Mouse (Mus musculus) intestine, postnatal 0 days (tissue): ENCODE measurements around the gene Mfn2. TPM values are rescaled to one million over a fixed set of nuclear protein-coding genes. Genes with fewer than 3 reads are reported as not detected.
A peak's percentile ranks its signal among the peaks of the same experiment; 100 is the strongest.
"Not testable (repeated sequence)": the region's sequence is repeated elsewhere in the genome, so short reads cannot be mapped to it uniquely, and the experiment has no call there.

Source experiments
- ATAC-seq: fragments of 200-750 bp; cut with Nextera tagmentation; 2 replicates; pipeline ENCODE4 v1.8.0; 2017; ENCODE audit warnings: mild to moderate bottlenecking, moderate TSS enrichment, moderate library complexity
- H3K27ac ChIP-seq: fragments of 300-500 bp; sonication (generic); 2 replicates; pipeline ENCODE4 v1.5.1; 2014; ENCODE audit warnings: mild to moderate bottlenecking, low read depth, low read length, moderate library complexity
- H3K27me3 ChIP-seq: fragments of 300-500 bp; sonication (generic); replicated peaks from 2 replicates; pipeline ENCODE4 v1.6.1; 2014; ENCODE audit warnings: low read length, mixed read lengths; ENCODE audit not compliant: control insufficient read depth, insufficient read depth
- H3K36me3 ChIP-seq: fragments of 300-500 bp; sonication (generic); 2 replicates; pipeline ENCODE4 v1.6.1; 2014; ENCODE audit warnings: mild to moderate bottlenecking, moderate library complexity; ENCODE audit not compliant: control insufficient read depth, insufficient read depth
- H3K4me1 ChIP-seq: fragments of 300-500 bp; sonication (generic); replicated peaks from 2 replicates; pipeline ENCODE4 v1.6.1; 2014; ENCODE audit warnings: antibody characterized with exemption, low read length, mixed read lengths; ENCODE audit not compliant: control insufficient read depth, insufficient read depth
- H3K4me2 ChIP-seq: fragments of 300-500 bp; sonication (generic); replicated peaks from 2 replicates; pipeline ENCODE4 v1.6.1; 2014; ENCODE audit warnings: low read depth, mild to moderate bottlenecking, moderate library complexity
- H3K4me3 ChIP-seq: fragments of 300-500 bp; sonication (generic); 2 replicates; pipeline ENCODE4 v1.5.1; 2014; ENCODE audit warnings: low read depth, low read length
- H3K9ac ChIP-seq: fragments of 300-500 bp; sonication (generic); 2 replicates; pipeline ENCODE4 v1.6.1; 2014; ENCODE audit warnings: mild to moderate bottlenecking, low read depth, low read length
- H3K9me3 ChIP-seq: fragments of 300-500 bp; sonication (generic); 2 replicates; pipeline ENCODE4 v1.6.1; 2016; ENCODE audit warnings: mixed run types; ENCODE audit not compliant: control insufficient read depth
- CTCF ChIP-seq: sonication (generic); IDR thresholded peaks from 2 replicates; pipeline ENCODE4 v1.5.1; 2016; ENCODE audit warnings: low read depth, mild to moderate bottlenecking, control low read depth, antibody characterized with exemption, moderate library complexity
- WGBS: fragments of 180-500 bp; shearing (Covaris S2); extraction: QIAGEN DNeasy Blood & Tissue Kit; methylation state at CpG from one replicate; pipeline ENCODE4 v1.1.7; 2014; 5-methylcytosine and 5-hydroxymethylcytosine counted together
- polyA plus RNA-seq: library from polyadenylated mRNA; unstranded; fragments of >200 nt; fragmentation: Nextera tagmentation; extraction: Ambion mirVana; gene quantifications from 2 replicates; pipeline ENCODE4 v1.2.1, GENCODE M21; 2015

Gene Mfn2
- polyA plus RNA-seq, 1 experiment from 2014 or later: 44.2 TPM

DNA sequence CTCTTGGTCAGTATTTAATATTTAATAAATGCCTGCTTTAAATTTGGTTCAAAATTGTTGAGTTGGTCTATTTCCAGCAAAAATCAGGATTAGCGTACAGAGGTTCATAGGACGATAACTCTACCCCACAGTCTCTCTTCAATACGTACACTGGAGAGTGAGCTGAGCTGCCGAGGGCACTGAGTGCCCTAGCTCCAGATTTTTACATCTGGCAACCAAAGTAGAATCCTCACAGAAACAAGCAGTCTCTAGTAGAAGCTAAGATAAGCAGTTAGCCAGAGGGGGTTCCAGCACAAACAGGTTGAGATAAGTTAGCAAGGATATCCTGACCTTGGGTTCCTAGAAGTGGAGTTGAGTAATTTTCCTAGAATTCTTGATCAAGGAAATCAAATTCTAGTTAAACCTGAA, 55.9 kb downstream of the Mfn2 start:
- peak overlapping the region; percentile 96 for H3K4me3 ChIP-seq
- H3K36me3 ChIP-seq: peaks cover 4% of the 10 kb centered on the region
- H3K9me3 ChIP-seq: no peaks in the 10 kb centered on the region
- peaks cover 5% of the 10 kb centered on the region; the same call in 1 of the 2 replicates for H3K4me1 ChIP-seq
- 2% methylated on average over 4 of the region's 4 CpGs for WGBS
- peak overlapping the region; percentile 65 for H3K9ac ChIP-seq
- peak; percentile 57 for ATAC-seq
- peak overlapping the region; percentile 41; the same call in 1 of the 2 replicates for H3K27ac ChIP-seq
- peak overlapping the region; percentile 80 for H3K4me2 ChIP-seq
- no peaks in the 10 kb centered on the region for H3K27me3 ChIP-seq
- TF ChIP-seq CTCF: no peak

GRCm38 (mm10) chr4:147847614-147848583, 56.6 kb downstream of the Mfn2 start, which contains the start of gene Zfp933:
Gene Zfp933, minus strand, starts transcription at chr4:147848366.
- 2% methylated on average over 23 of the region's 23 CpGs for WGBS
- peaks cover 7% of the 10 kb centered on the region for H3K36me3 ChIP-seq
- H3K4me1 ChIP-seq: peaks cover 5% of the 10 kb centered on the region; the same call in 1 of the 2 replicates
- H3K4me2 ChIP-seq: peak within 1 kb of the TSS; percentile 80
- peak within 1 kb of the TSS; percentile 96 for H3K4me3 ChIP-seq
- ATAC-seq: peak; percentile 90
- H3K27ac ChIP-seq: peak within 1 kb of the TSS; percentile 41; the same call in 1 of the 2 replicates
- no peaks in the 10 kb centered on the region for H3K9me3 ChIP-seq
- TF ChIP-seq CTCF: no peak
- H3K27me3 ChIP-seq: no peaks in the 10 kb centered on the region
- H3K9ac ChIP-seq: peak within 1 kb of the TSS; percentile 65

GRCm38 (mm10) chr4:147842871-147843270, 61.6 kb downstream of the Mfn2 start:
- Histone ChIP-seq H3K27me3 (no peaks in the 10 kb centered on the region), H3K36me3 (peaks cover 10% of the 10 kb centered on the region), H3K9ac (no peak overlapping the region), H3K27ac (no peak overlapping the region), H3K4me1 (no peaks in the 10 kb centered on the region; the same call in 1 of the 2 replicates), H3K4me2 (no peak overlapping the region), H3K4me3 (no peak overlapping the region), H3K9me3 (0 out of 2 replicates have a peak, but pooled peaks cover 6% of the 10 kb centered on the region)
- ATAC-seq: no peak
- 97% methylated on average over 3 of the region's 3 CpGs for WGBS
- TF ChIP-seq CTCF: no peak

DNA sequence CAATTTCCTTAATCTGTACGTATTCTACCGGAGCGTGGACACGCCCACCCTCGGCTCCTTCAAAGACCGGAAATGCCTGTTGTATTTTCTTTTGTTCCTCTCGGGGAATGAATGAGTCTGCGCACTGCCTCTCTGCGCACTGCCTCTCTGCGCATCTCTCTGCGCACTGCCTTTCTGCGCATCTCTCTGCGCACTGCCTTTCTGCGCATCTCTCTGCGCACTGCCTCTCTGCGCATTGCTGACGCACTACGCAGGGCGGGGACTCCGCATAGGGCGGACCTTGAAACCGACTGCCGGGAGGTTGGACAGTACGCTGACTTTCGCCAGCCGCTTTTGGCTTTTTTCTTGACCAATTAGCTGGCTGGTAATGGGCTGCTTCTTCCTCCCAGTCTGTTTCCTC, 65.2 kb downstream of the Mfn2 start:
- H3K4me2 ChIP-seq, H3K27ac ChIP-seq, H3K4me1 ChIP-seq, ATAC-seq, H3K4me3 ChIP-seq, H3K9me3 ChIP-seq, H3K36me3 ChIP-seq, H3K27me3 ChIP-seq, H3K9ac ChIP-seq: not testable (repeated sequence)
- WGBS: over 99% methylated on average over 12 of the region's 26 CpGs

DNA sequence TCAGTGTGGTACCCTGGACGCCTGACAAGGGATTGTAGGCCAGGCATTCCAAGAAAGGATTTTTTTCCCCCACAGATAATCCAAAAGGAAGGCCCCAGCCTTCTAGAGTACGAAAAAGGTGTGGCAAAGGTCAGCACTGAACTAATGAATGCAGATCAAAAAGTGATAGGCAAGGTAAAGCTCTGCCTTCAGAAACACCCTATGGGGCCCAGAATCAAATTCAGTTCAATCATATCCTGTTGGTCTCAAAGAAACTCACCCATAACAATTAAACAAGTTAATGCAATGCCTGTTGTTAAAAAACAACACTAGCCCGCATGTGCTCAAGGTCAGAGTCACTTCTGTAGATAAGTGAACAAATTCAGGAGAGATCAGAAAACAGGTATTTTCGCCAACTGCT, 80.1 kb downstream of the Mfn2 start:
- Histone ChIP-seq H3K36me3 (peaks cover 41% of the 10 kb centered on the region), H3K4me2 (no peak overlapping the region), H3K4me3 (no peak overlapping the region), H3K27me3 (no peaks in the 10 kb centered on the region), H3K9me3 (peaks cover 51% of the 10 kb centered on the region), H3K9ac (no peak overlapping the region), H3K4me1 (no peaks in the 10 kb centered on the region), H3K27ac (no peak overlapping the region)
- no peak for TF ChIP-seq CTCF
- ATAC-seq: no peak
- WGBS: 91% methylated on average over 4 of the region's 4 CpGs

Other genes starting within 250 kb of the Mfn2 start
- not detected in 2 replicates for gene Zfp534, start 202.2 kb downstream of the Mfn2 start, polyA plus RNA-seq
- 16.2 and 17.9 TPM in 2 replicates for gene Zfp984, start 94.9 kb downstream of the Mfn2 start, polyA plus RNA-seq
- 3.4 and 3.6 TPM in 2 replicates for gene Zfp933, start 56.3 kb downstream of the Mfn2 start, polyA plus RNA-seq
- 10.0 and 13.3 TPM in 2 replicates for gene Miip, start 35.9 kb downstream of the Mfn2 start, polyA plus RNA-seq
- gene Fv1, start 35.7 kb downstream of the Mfn2 start, polyA plus RNA-seq: 1.3 and 1.8 TPM in 2 replicates
- gene Plod1, start 32.1 kb upstream of the Mfn2 start, polyA plus RNA-seq: 28.0 and 28.8 TPM in 2 replicates
- 25.7 and 26.3 TPM in 2 replicates for gene 2510039O18Rik, start 36.2 kb upstream of the Mfn2 start, polyA plus RNA-seq
- not detected in 2 replicates for gene Nppb, start 81.1 kb upstream of the Mfn2 start, polyA plus RNA-seq
- 1.4 TPM in 2 replicates for gene Nppa, start 96.0 kb upstream of the Mfn2 start, polyA plus RNA-seq
- gene Clcn6, start 134.1 kb upstream of the Mfn2 start, polyA plus RNA-seq: 2.5 and 3.1 TPM in 2 replicates
- 11.7 and 12.6 TPM in 2 replicates for gene Mthfr, start 134.4 kb upstream of the Mfn2 start, polyA plus RNA-seq
- 27.7 and 31.3 TPM in 2 replicates for gene Agtrap, start 183.3 kb upstream of the Mfn2 start, polyA plus RNA-seq
- gene Mad2l2, start 225.7 kb upstream of the Mfn2 start, polyA plus RNA-seq: 22.6 and 24.9 TPM in 2 replicates
- 0.03 and 0.05 TPM in 2 replicates for gene Draxin, start 226.0 kb upstream of the Mfn2 start, polyA plus RNA-seq
- gene Fbxo6, start 247.4 kb upstream of the Mfn2 start, polyA plus RNA-seq: 55.4 and 60.6 TPM in 2 replicates